Mouse (Mus musculus) lung, postnatal 36 days (tissue): ENCODE measurements around the gene Lima1.
"Not testable (repeated sequence)": the region's sequence is repeated elsewhere in the genome, so short reads cannot be mapped to it uniquely, and the experiment has no call there.

Experiments
- DNase-seq: peaks from one replicate; pipeline ENCODE4 v3.0.0; 2022; ENCODE audit warnings: mixed read lengths

The Lima1 gene

GRCm38 (mm10) chr15:99875334-99875869 lies at the start of gene Lima1:
TSS of gene Lima1 (minus strand) at chr15:99875456.
- peak; percentile 93 for DNase-seq

GRCm38 (mm10) chr15:99919601-99920158 lies 44.4 kb upstream of the Lima1 start:
- no peak for DNase-seq

GRCm38 (mm10) chr15:99917264-99917663 lies 42.0 kb upstream of the Lima1 start:
- DNase-seq: no peak

GRCm38 (mm10) chr15:99914613-99915012 lies 39.4 kb upstream of the Lima1 start:
- DNase-seq: no peak

GRCm38 (mm10) chr15:99911785-99912184 lies 36.5 kb upstream of the Lima1 start:
- DNase-seq: no peak

GRCm38 (mm10) chr15:99909339-99909996 lies 34.2 kb upstream of the Lima1 start:
- peak; percentile 25 for DNase-seq

- DNase-seq: peak; percentile 29
These were observed 32.3 kb upstream of the Lima1 start for GRCm38 (mm10) chr15:99907514-99907913.

- DNase-seq: no peak
These were observed 31.8 kb upstream of the Lima1 start for GRCm38 (mm10) chr15:99907041-99907440.

- no peak for DNase-seq
These were observed 29.6 kb upstream of the Lima1 start for GRCm38 (mm10) chr15:99904841-99905240.

GRCm38 (mm10) chr15:99904333-99904732 lies 29.1 kb upstream of the Lima1 start:
- peak; percentile 85 for DNase-seq

GRCm38 (mm10) chr15:99903227-99903626 lies 28.0 kb upstream of the Lima1 start:
- DNase-seq: no peak

- DNase-seq: no peak
These were observed 27.5 kb upstream of the Lima1 start for GRCm38 (mm10) chr15:99902786-99903185.

- no peak for DNase-seq
These were observed 21.4 kb upstream of the Lima1 start for GRCm38 (mm10) chr15:99896621-99897020.

- no peak for DNase-seq
These were observed 16.1 kb upstream of the Lima1 start for GRCm38 (mm10) chr15:99891355-99891754.

GRCm38 (mm10) chr15:99890412-99891236 lies 15.4 kb upstream of the Lima1 start:
- peak; percentile 87 for DNase-seq

GRCm38 (mm10) chr15:99889275-99889874 lies 14.1 kb upstream of the Lima1 start:
- peak; percentile 15 for DNase-seq

GRCm38 (mm10) chr15:99887130-99887529 lies 11.9 kb upstream of the Lima1 start:
- not testable (repeated sequence) for DNase-seq

- no peak for DNase-seq
These were observed 8.8 kb upstream of the Lima1 start for GRCm38 (mm10) chr15:99884038-99884437.

GRCm38 (mm10) chr15:99878541-99878940 lies 3.3 kb upstream of the Lima1 start:
- no peak for DNase-seq

GRCm38 (mm10) chr15:99874612-99875333 lies 483 bp downstream of the Lima1 start:
- DNase-seq: peak; percentile 64

GRCm38 (mm10) chr15:99872543-99872942 lies 2.7 kb downstream of the Lima1 start:
- no peak for DNase-seq

GRCm38 (mm10) chr15:99867654-99868053 lies 7.6 kb downstream of the Lima1 start:
- peak; percentile 61 for DNase-seq
